Mouse (Mus musculus) intestine, embryonic 14.5 days (tissue): Measurements from ENCODE around the gene St3gal5. TPM values are rescaled to one million over a fixed set of nuclear protein-coding genes. Genes with fewer than 3 reads are reported as not detected.

Experiments
- ATAC-seq: fragments of 200-750 bp; cut with Nextera tagmentation; replicated peaks from 2 replicates; pipeline ENCODE4 v1.8.0; 2017; ENCODE audit warnings: low read depth, moderate number of reproducible peaks, moderate TSS enrichment, moderate library complexity; ENCODE audit not compliant: low FRiP score, low TSS enrichment
- DNase-seq: peaks from one replicate; pipeline ENCODE4 v3.0.0-alpha.2; 2018; ENCODE audit warnings: low spot score
- H3K27ac ChIP-seq: fragments of 300-500 bp; sonication (generic); 2 replicates; pipeline ENCODE4 v1.5.1; 2014; ENCODE audit warnings: low read depth, mild to moderate bottlenecking, control low read depth
- H3K27me3 ChIP-seq: fragments of 300-500 bp; sonication (generic); replicated peaks from 2 replicates; pipeline ENCODE4 v1.6.1; 2014; ENCODE audit warnings: low read length, control low read depth; ENCODE audit not compliant: control insufficient read depth, insufficient read depth
- H3K36me3 ChIP-seq: fragments of 300-500 bp; sonication (generic); 2 replicates; pipeline ENCODE4 v1.6.1; 2014; ENCODE audit warnings: low read length, control low read depth; ENCODE audit not compliant: control insufficient read depth, insufficient read depth
- H3K4me1 ChIP-seq: fragments of 300-500 bp; sonication (generic); replicated peaks from 2 replicates; pipeline ENCODE4 v1.6.1; 2014; ENCODE audit warnings: low read length, control low read depth, mixed read lengths; ENCODE audit not compliant: control insufficient read depth, insufficient read depth
- H3K4me2 ChIP-seq: fragments of 300-500 bp; sonication (generic); 2 replicates; pipeline ENCODE4 v1.6.1; 2014; ENCODE audit warnings: low read length
- H3K4me3 ChIP-seq: fragments of 300-500 bp; sonication (generic); 2 replicates; pipeline ENCODE4 v1.5.1; 2014; ENCODE audit warnings: low read depth, low read length, control low read depth, mixed read lengths
- H3K9ac ChIP-seq: fragments of 300-500 bp; sonication (generic); 2 replicates; pipeline ENCODE4 v1.6.1; 2014; ENCODE audit warnings: mild to moderate bottlenecking, low read length
- H3K9me3 ChIP-seq: fragments of 300-500 bp; sonication (generic); 2 replicates; pipeline ENCODE4 v1.6.1; 2016; ENCODE audit warnings: low read length, control low read depth; ENCODE audit not compliant: control insufficient read depth
- WGBS: fragments of 180-500 bp; shearing (Covaris S2); extraction: QIAGEN DNeasy Blood & Tissue Kit; methylation state at CpG from one replicate; pipeline ENCODE4 v1.1.7; 2014; 5-methylcytosine and 5-hydroxymethylcytosine counted together
- polyA plus RNA-seq: library from polyadenylated mRNA; unstranded; fragments of >200 nt; fragmentation: Nextera tagmentation; extraction: Ambion mirVana; gene quantifications from 2 replicates; pipeline ENCODE4 v1.2.1, GENCODE M21; 2014

Gene St3gal5
- polyA plus RNA-seq, 1 experiment from 2014 or later: 21.5 TPM

DNA sequence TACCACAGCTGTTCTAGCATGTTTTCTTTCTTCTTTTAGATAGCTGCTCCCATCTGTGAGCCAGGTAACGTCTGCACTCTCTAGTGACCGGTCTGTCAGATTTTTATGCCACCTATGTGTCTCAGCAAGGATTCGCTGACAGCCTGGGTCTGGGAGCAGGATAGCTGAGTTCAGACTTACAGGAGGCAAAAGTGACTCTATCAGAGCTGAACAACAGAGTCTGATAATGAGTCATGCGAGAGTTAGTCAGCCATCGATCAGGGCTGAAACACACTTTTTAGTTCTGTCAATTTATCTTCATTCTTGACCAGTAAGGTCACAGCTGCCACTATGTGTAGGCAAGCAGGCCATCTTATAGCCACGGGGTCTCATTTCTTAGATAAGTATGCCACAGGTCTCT, 33.7 kb upstream of the St3gal5 start:
- 72% methylated on average over 6 of the region's 6 CpGs for WGBS
- H3K9me3 ChIP-seq: no peaks in the 10 kb centered on the region
- H3K4me3 ChIP-seq: no peak overlapping the region
- H3K9ac ChIP-seq: no peak overlapping the region
- no peak overlapping the region for H3K4me2 ChIP-seq
- H3K4me1 ChIP-seq: no peaks in the 10 kb centered on the region
- no peak for ATAC-seq
- DNase-seq: no peak
- no peaks in the 10 kb centered on the region for H3K36me3 ChIP-seq
- no peaks in the 10 kb centered on the region for H3K27me3 ChIP-seq
- no peak overlapping the region for H3K27ac ChIP-seq

DNA sequence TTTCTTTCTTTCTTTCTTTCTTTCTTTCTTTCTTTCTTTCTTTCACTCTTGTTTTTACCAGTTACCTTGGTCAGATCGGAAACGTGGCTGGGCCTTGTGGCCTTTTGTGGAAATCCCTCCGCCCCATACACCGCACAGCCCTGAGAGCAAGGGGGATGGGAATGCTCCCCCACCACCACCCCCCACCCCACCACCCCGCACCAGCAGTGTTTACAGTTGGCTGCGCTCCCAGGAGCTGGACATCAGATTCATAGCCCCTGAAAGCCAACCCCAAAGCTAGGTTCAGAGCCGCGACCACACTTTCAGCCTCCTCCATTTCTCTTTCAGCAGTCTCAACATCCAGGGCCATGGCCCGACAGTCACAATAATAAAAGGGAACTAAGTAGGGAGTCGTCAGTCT, 31.4 kb upstream of the St3gal5 start:
- ATAC-seq (peak; percentile 47; the same call in 1 of the 2 replicates), DNase-seq (no peak)
- H3K4me3 ChIP-seq: no peak overlapping the region
- no peak overlapping the region for H3K9ac ChIP-seq
- no peaks in the 10 kb centered on the region for H3K4me1 ChIP-seq
- 33% methylated on average over 9 of the region's 10 CpGs for WGBS
- H3K27ac ChIP-seq: no peak overlapping the region
- H3K9me3 ChIP-seq: no peaks in the 10 kb centered on the region
- no peaks in the 10 kb centered on the region for H3K36me3 ChIP-seq
- H3K4me2 ChIP-seq: no peak overlapping the region
- no peaks in the 10 kb centered on the region for H3K27me3 ChIP-seq

DNA sequence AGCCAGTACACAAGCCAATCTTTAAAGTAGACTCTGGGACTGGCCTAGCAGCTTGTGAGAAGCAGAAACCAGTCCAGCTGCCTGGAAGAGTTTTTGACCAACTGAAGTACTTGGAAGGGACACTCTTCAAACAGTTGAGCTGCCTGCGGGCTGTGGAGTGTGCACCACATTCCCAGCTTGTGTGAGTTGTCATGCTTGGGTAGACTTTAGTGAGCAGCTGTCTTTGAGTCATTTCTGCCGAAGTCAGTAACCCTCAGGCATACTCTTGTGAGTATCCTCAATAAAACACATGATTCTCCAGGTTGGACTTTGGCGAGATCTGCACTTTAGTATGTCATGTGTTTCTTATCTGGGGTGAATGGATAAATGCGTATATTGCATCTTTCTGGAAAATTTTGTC, 29.0 kb upstream of the St3gal5 start:
- WGBS: 85% methylated on average over 4 of the region's 4 CpGs
- Histone ChIP-seq H3K4me1 (no peaks in the 10 kb centered on the region), H3K36me3 (no peaks in the 10 kb centered on the region), H3K9ac (no peak overlapping the region), H3K27ac (no peak overlapping the region), H3K4me2 (no peak overlapping the region), H3K9me3 (no peaks in the 10 kb centered on the region), H3K27me3 (no peaks in the 10 kb centered on the region), H3K4me3 (no peak overlapping the region)
- DNase-seq (no peak), ATAC-seq (no peak)

DNA sequence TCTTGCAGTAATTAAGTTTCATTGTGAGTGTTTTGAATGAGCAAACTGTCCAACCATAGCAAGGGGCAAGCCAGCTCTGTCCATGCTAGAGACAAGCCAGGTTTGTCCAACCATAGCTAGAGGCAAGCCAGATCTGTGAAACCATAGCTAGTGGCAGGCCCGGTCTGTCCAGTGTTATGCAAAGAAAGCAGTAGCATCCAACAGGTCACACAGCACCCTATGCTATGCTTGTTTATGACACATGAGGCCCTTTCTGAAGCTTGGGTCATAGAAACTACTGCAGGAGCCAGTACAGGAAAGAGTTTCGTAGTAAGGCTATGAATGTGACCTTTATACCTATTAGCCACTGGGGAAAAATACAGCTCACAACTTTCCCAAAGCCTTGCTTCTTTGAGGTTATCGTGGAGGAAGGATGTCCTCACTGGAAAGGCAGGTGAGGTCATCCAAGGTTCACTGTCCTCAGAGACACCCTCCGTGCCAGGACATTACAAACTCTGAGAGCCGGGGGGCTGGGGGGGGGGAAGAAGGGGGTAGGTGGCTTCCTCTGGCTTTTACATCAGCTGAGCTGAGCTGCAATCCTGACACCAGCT, 26.0 kb upstream of the St3gal5 start:
- Histone ChIP-seq H3K4me3 (no peak overlapping the region), H3K36me3 (no peaks in the 10 kb centered on the region), H3K4me1 (no peaks in the 10 kb centered on the region), H3K9ac (no peak overlapping the region), H3K27ac (no peak overlapping the region), H3K27me3 (no peaks in the 10 kb centered on the region), H3K4me2 (no peak overlapping the region), H3K9me3 (no peaks in the 10 kb centered on the region)
- ATAC-seq (no peak), DNase-seq (no peak)
- 63% methylated on average over 5 of the region's 5 CpGs for WGBS

DNA sequence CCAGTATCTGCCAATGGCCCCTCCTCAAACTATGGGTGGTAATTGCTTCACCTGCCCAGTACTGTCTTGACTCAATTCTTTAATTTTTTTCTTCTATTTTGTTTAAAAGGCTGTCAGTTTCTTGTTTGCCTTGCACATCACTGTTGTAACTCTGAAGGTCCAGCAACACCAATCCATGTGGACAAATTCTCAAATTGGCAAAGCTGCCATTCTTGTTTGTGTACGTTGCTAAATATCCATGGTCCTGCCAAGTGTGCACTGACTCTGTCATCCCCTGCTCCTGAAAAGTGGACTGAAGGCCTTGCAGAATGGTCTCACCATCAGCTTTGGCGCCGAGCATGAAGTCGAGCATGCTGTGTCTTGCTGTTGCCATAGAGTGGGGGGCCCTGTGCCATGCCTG, 23.6 kb upstream of the St3gal5 start:
- Histone ChIP-seq H3K36me3 (no peaks in the 10 kb centered on the region), H3K4me2 (no peak overlapping the region), H3K9me3 (no peaks in the 10 kb centered on the region), H3K27ac (no peak overlapping the region), H3K4me3 (no peak overlapping the region), H3K4me1 (no peaks in the 10 kb centered on the region), H3K27me3 (no peaks in the 10 kb centered on the region), H3K9ac (no peak overlapping the region)
- DNase-seq: no peak
- 87% methylated on average over 4 of the region's 4 CpGs for WGBS
- no peak for ATAC-seq

DNA sequence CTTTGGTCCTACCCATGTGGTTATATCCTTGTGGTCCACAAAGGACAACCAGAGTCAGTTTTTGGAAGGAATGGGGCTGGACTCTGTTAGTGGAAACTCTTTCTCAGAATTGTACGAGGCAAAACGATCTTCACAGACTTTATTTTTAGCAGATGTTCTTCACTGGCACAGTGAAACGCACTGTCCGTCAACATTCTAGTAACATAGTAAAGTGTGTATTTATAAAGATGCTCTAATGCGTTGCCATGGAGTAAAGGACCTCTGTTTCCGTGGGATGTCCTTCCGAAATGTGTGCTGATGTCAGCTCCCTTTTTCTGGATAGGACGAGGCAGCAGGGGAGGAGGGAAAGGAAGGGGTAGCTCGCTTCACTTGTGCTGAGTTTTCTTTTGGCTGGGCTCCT, 20.9 kb upstream of the St3gal5 start:
- Histone ChIP-seq H3K27ac (no peak overlapping the region), H3K9me3 (no peaks in the 10 kb centered on the region), H3K4me2 (no peak overlapping the region), H3K27me3 (no peaks in the 10 kb centered on the region), H3K4me1 (no peaks in the 10 kb centered on the region), H3K36me3 (no peaks in the 10 kb centered on the region), H3K4me3 (no peak overlapping the region), H3K9ac (no peak overlapping the region)
- DNase-seq: no peak
- no peak for ATAC-seq
- WGBS: 68% methylated on average over 9 of the region's 9 CpGs

DNA sequence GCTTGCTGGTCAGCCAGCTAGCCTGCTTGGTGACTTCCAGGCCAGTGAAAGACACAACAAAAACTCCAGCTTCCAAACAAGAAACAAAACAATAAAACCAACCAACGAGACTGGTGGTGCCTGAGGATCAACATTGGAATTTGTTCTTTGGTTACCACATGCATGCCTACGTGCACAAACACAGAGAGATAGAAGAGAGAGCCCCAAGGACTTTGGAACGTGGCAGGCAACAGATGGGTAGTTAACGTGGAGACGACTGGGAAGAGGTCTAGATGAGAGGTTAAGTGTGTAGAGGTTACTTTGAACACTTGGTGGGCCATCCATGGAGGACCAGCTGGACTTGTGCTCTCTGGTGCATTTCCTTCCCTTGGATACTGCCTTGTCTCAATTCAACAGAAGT, 19.2 kb upstream of the St3gal5 start:
- DNase-seq: no peak
- no peaks in the 10 kb centered on the region for H3K4me1 ChIP-seq
- H3K4me2 ChIP-seq: no peak overlapping the region
- H3K4me3 ChIP-seq: no peak overlapping the region
- no peak for ATAC-seq
- no peak overlapping the region for H3K9ac ChIP-seq
- H3K27me3 ChIP-seq: no peaks in the 10 kb centered on the region
- no peaks in the 10 kb centered on the region for H3K36me3 ChIP-seq
- 85% methylated on average over 5 of the region's 5 CpGs for WGBS
- no peaks in the 10 kb centered on the region for H3K9me3 ChIP-seq
- no peak overlapping the region for H3K27ac ChIP-seq

DNA sequence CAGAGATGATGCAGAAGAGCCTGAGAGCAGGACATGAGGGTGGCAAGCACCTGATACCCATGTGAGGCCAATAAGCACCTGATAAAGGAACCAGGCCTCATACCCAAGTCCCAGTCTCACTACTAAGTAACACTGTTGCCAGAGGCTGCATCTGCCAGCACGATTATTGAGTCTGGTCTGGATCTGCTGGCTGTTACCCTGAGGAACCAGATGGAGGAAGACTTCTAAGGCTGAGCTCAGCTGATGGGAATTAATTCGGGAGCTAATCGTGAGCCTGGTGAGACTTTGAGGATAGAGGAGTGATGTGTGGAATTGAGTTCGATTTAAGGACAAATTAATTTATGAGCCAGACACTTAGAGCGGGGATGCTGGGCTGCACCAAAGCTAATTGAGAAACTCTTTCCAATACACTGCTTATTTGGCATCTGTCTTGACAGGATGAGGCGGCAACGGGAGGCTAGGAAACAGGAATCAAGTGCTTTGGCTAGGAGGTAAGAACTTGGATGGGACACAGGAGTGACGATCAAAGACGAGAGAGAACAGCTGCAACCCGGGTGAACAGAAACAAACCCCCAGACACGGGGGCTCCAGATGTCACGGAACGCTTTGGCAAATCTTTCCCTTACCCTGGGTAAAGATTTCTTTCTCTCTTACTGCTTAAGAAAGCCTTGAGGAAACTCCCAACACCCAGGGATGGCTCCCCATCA, 15.9 kb upstream of the St3gal5 start:
- Histone ChIP-seq H3K9ac (no peak overlapping the region), H3K4me1 (no peaks in the 10 kb centered on the region), H3K9me3 (no peaks in the 10 kb centered on the region), H3K4me2 (no peak overlapping the region), H3K36me3 (no peaks in the 10 kb centered on the region), H3K27me3 (no peaks in the 10 kb centered on the region), H3K27ac (no peak overlapping the region), H3K4me3 (no peak overlapping the region)
- WGBS: 89% methylated on average over 13 of the region's 13 CpGs
- DNase-seq (no peak), ATAC-seq (no peak)

DNA sequence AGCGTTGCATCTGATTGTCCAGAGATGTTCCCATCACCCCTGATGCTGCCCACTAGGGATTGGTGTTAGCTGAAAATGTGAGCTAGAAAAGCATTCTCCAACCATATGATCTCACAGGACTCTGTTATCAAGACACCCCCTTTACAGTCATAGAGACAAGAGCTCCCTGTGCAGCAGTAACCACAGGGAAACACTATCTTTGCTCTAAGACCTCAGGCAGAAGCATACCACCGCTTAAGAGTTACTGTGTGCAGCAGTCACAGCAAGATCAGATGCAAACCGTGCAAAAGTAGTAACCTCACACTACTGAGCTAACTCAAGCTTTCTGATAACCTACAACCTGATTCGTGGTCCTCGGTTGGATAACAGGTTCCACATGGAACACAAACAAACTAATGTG, 10.0 kb upstream of the St3gal5 start:
- ATAC-seq: no peak
- 74% methylated on average over 5 of the region's 5 CpGs for WGBS
- DNase-seq: no peak

More for the DNA sequence above, 10.0 kb upstream of the St3gal5 start:
- Histone ChIP-seq H3K9ac (no peak overlapping the region), H3K36me3 (no peaks in the 10 kb centered on the region), H3K9me3 (no peaks in the 10 kb centered on the region), H3K4me2 (no peak overlapping the region), H3K27me3 (no peaks in the 10 kb centered on the region), H3K4me3 (no peak overlapping the region), H3K27ac (no peak overlapping the region), H3K4me1 (peaks cover 4% of the 10 kb centered on the region; the same call in 1 of the 2 replicates)
